23 mouse cellular contexts compared by ENCODE assay signal in the genomic region with DNA sequence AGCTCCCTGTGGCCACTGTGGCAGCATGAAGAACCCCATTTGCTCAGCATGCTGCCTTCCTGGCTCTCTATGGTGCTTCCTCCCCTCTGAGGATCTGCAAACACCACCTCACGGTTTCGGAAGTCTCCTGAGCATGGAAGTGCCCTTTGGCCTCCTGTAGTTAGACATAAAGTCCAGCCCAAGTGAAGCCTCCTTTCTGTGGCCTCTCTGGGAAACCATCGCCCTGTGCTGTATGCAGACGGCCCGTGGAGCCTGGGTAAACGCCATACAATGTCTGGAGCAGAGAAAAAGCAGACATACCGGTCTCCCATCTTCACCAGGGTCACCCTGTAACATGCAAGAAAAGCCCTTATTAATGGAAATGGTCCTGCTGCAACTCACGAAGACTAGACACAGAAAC. TPM values are rescaled to one million over a fixed set of nuclear protein-coding genes. Genes with fewer than 3 reads are reported as not detected.
DNase-seq lines count a peak whose midpoint lies in the region; ATAC-seq lines count a peak whose summit lies in the region.
"Had no signal": no experiment of that assay in that cellular context is flagged by ENCODE, and none has a peak within 500 bp of the region (broad histone marks: within the 10 kb centered on the region; RNA-seq: fewer than 3 reads in every experiment).

No protein-coding gene starts in this region.

- H3K9me3 ChIP-seq in intestine, embryonic 16.5 days (ENCODE audit: control insufficient read depth, low read length): no peaks in the 10 kb centered on the region
- no peaks in the 10 kb centered on the region for H3K9me3 ChIP-seq in kidney, embryonic 16.5 days (ENCODE audit: low read length)
- H3K9me3 ChIP-seq: forebrain, embryonic 13.5 days; heart, embryonic 10.5 days; hindbrain, embryonic 15.5 days; limb, embryonic 10.5 days; limb, embryonic 15.5 days; midbrain, embryonic 10.5 days; midbrain, embryonic 15.5 days had no signal

- H3K4me3 ChIP-seq in intestine, embryonic 16.5 days (ENCODE audit: low read length): no peak overlapping the region
- no peak overlapping the region for H3K4me3 ChIP-seq in kidney, embryonic 16.5 days (ENCODE audit: low read length)
- H3K4me3 ChIP-seq: forebrain, embryonic 13.5 days; heart, embryonic 10.5 days; hindbrain, embryonic 15.5 days; limb, embryonic 10.5 days; limb, embryonic 15.5 days; midbrain, embryonic 10.5 days; midbrain, embryonic 15.5 days had no signal

- H3K36me3 ChIP-seq in intestine, embryonic 16.5 days (ENCODE audit: control insufficient read depth, insufficient read depth, low read length): no peaks in the 10 kb centered on the region
- peaks cover 37% of the 10 kb centered on the region for H3K36me3 ChIP-seq in kidney, embryonic 16.5 days (ENCODE audit: insufficient read depth, low read length)
- H3K36me3 ChIP-seq: hindbrain, embryonic 15.5 days; midbrain, embryonic 15.5 days had no signal

- no peak overlapping the region for H3K4me2 ChIP-seq in intestine, embryonic 16.5 days (ENCODE audit: low read depth, low read length)
- H3K4me2 ChIP-seq in kidney, embryonic 16.5 days (replicated peaks; ENCODE audit: low read depth, low read length): no peak overlapping the region
- H3K4me2 ChIP-seq: forebrain, embryonic 13.5 days; hindbrain, embryonic 15.5 days; limb, embryonic 15.5 days; lung, embryonic 14.5 days; midbrain, embryonic 15.5 days had no signal

- no peaks in the 10 kb centered on the region for H3K27me3 ChIP-seq in intestine, embryonic 16.5 days (replicated peaks; ENCODE audit: control insufficient read depth, insufficient read depth, low read length)
- H3K27me3 ChIP-seq in kidney, embryonic 16.5 days (ENCODE audit: insufficient read depth, low read length): no peaks in the 10 kb centered on the region
- H3K27me3 ChIP-seq: forebrain, embryonic 13.5 days; hindbrain, embryonic 15.5 days; limb, embryonic 15.5 days; midbrain, embryonic 15.5 days had no signal

- peak; percentile 75 for ATAC-seq in intestine, embryonic 16.5 days
- ATAC-seq in kidney, embryonic 16.5 days (ENCODE audit: low FRiP score, low TSS enrichment): peak; percentile 69
- ATAC-seq: forebrain, embryonic 13.5 days; midbrain, embryonic 15.5 days had no signal

- H3K9ac ChIP-seq in intestine, embryonic 16.5 days (ENCODE audit: low read depth, low read length): no peak overlapping the region
- no peak overlapping the region for H3K9ac ChIP-seq in kidney, embryonic 16.5 days (replicated peaks; ENCODE audit: low read length)
- H3K9ac ChIP-seq: forebrain, embryonic 13.5 days; hindbrain, embryonic 15.5 days; limb, embryonic 15.5 days; liver, embryonic 14.5 days; lung, embryonic 14.5 days; midbrain, embryonic 15.5 days had no signal

- WGBS in intestine, embryonic 16.5 days: 52% methylated on average over 8 of the region's 8 CpGs
- 78% methylated on average over 8 of the region's 8 CpGs for WGBS in kidney, embryonic 16.5 days

- peaks cover 5% of the 10 kb centered on the region; the same call in 1 of the 2 replicates for H3K4me1 ChIP-seq in intestine, embryonic 16.5 days (ENCODE audit: control insufficient read depth, insufficient read depth, low read length)
- peaks cover 2% of the 10 kb centered on the region; the same call in 1 of the 2 replicates for H3K4me1 ChIP-seq in kidney, embryonic 16.5 days (ENCODE audit: insufficient read depth, low read length)
- H3K4me1 ChIP-seq: forebrain, embryonic 13.5 days; limb, embryonic 10.5 days; midbrain, embryonic 10.5 days; midbrain, embryonic 15.5 days had no signal

- peak overlapping the region; percentile 55; the same call in 1 of the 2 replicates for H3K27ac ChIP-seq in intestine, embryonic 16.5 days (ENCODE audit: low read length)
- peak overlapping the region; percentile 47 for H3K27ac ChIP-seq in kidney, embryonic 16.5 days (ENCODE audit: low read length)
- H3K27ac ChIP-seq: forebrain, embryonic 13.5 days; heart, embryonic 10.5 days; hindbrain, embryonic 15.5 days; limb, embryonic 10.5 days; limb, embryonic 15.5 days; liver, embryonic 14.5 days; midbrain, embryonic 10.5 days; midbrain, embryonic 15.5 days had no signal

- peak; percentile 77 for DNase-seq in kidney, adult 18-20 months
- peak; percentile 70 to 85 for DNase-seq in kidney, postnatal 36 days
- no peak for DNase-seq in heart, postnatal 4 days
- no peak for DNase-seq in right cerebral cortex, postnatal 10 days (ENCODE audit: low spot score in 2 of 2)
- no peak for DNase-seq in layer of hippocampus, postnatal 36 days
- DNase-seq: adrenal gland, adult 8-10 months; cerebellum, adult 8-10 months; gastrocnemius, postnatal 25 days; heart, adult 11 months; heart, postnatal 36 days; lung, embryonic 14.5 days; thymus, adult 2 months; thymus, postnatal 36 days had no signal

RNA-seq across cellular contexts. Expression of gene Slc19a1, which starts 46.9 kb away (rescaled TPM):
- polyA plus RNA-seq in intestine, embryonic 16.5 days (2015; fragmentation: Nextera tagmentation; extraction: Ambion mirVana): 65.3 and 73.7 TPM in 2 replicates
- 58.4 and 60.3 TPM in 2 replicates for polyA plus RNA-seq in kidney, embryonic 16.5 days (2015; fragmentation: Nextera tagmentation; extraction: Ambion mirVana)
- 10 to 100 TPM in 1 of 2 experiments, 1 to 10 TPM in 1; 5.5 to 11.8 TPM for total RNA-seq in heart, postnatal 4 days (2021)
- 10 to 100 TPM; 20.7 to 23.3 TPM for total RNA-seq in layer of hippocampus, postnatal 36 days (2021)

Comparison
In these comparisons a context has a peak if more than half of its experiments do, and no peak if none do; other contexts are left out.
1. DNase-seq: peak in kidney, adult 18-20 months (single experiment) and kidney, postnatal 36 days (2 of 2); none in heart, postnatal 4 days (single experiment), right cerebral cortex, postnatal 10 days (0 of 2) and layer of hippocampus, postnatal 36 days (0 of 2).